Mouse (Mus musculus): ENCODE results near the gene Ndufa7.
"Not testable (repeated sequence)": the region's sequence is repeated elsewhere in the genome, so short reads cannot be mapped to it uniquely, and the experiment has no call there.

Gene Ndufa7

DNA sequence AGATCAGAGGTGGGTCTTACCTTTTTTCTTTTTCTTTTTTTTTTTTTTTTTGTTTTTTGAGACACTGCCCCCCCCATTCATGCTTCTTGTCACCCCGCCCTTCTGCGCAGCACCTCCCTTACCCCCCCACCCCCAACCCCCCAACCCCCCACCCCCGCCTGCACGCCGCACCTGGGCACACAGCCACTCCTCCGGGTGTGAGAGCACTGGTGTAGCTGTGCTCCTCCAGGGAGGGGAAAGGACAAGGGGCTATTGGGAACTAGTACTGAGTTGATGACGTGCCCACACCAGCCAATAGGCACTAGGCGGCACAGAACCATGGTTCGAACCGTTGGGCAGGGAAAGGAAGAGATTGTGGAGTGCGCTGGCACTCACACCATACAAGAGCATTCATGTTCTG is 50.0 kb downstream of the Ndufa7 start:
- in situ Hi-C loops (cut with MboI, MseI): no loop called here

DNA sequence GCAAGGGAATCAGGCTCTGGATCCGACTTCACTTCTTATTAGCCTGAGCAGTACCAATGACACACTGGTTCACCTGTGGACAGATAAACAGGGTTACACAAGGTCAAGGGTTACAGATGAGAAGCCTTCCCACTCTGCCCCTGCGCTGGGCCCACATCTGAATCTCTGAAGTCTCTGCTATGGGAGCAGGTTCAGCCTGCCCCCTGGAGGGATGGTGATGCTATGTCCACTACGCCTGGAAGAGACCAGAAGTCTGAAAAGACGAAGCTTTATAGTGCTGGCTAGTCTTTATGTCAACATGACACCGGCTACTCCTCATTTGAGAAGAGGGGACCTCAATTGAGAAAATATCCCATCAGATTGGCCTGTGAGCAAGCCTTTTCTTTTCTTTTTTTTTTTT is 51.4 kb downstream of the Ndufa7 start:
- in situ Hi-C loops (cut with MboI, MseI): not testable (repeated sequence)

DNA sequence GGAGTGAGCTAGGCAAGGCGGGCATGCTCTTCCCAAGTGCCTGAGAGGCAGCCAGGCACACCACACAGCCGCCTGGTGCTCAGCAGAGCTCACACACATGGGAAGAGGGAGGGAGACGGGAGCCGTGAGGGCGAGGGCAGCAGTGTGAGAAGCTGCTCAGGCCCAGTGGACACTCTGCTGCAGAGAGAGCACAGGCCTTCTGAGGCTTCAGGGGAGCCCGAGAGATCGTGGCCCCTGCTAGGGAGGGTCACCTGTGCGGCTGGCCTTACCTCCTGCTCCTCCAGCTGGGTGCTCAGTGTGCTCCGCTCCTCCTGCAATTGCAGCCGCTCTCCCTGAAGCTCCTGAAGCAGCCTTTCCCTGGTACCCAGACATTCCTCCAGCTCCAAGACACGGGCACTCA is 59.9 kb downstream of the Ndufa7 start:
- in situ Hi-C loops (cut with MboI, MseI): not testable (repeated sequence)

GRCm38 (mm10) chr17:33887802-33888201 is 63.4 kb downstream of the Ndufa7 start:
- in situ Hi-C loops (cut with MboI, MseI): not testable (repeated sequence)

All from T-helper 17 cell (primary cell).